Mouse (Mus musculus) heart, adult 2 months (tissue): Measurements from ENCODE around the gene Nek6. TPM values are rescaled to one million over a fixed set of nuclear protein-coding genes. Genes with fewer than 3 reads are reported as not detected.

Experiments
- DNase-seq, 2 experiments: peaks; one replicate each; pipeline ENCODE4 v3.0.0; 2021
- H3K27ac ChIP-seq: fragments of 200-600 bp; 2 replicates; pipeline ENCODE4 v1.8.1; 2022
- H3K27me3 ChIP-seq: fragments of 200-500 bp; 2 replicates; pipeline ENCODE4 v1.6.1; 2012; ENCODE audit warnings: mild to moderate bottlenecking, low read length, inconsistent platforms, mixed read lengths; ENCODE audit not compliant: control insufficient read depth, insufficient read depth
- H3K36me3 ChIP-seq: fragments of 200-500 bp; 2 replicates; pipeline ENCODE4 v1.6.1; 2012; ENCODE audit warnings: low read length, inconsistent platforms; ENCODE audit not compliant: control insufficient read depth, insufficient read depth
- H3K4me1 ChIP-seq: fragments of 200-500 bp; 2 replicates; pipeline ENCODE4 v1.6.1; 2011; ENCODE audit warnings: low read length; ENCODE audit not compliant: control insufficient read depth, insufficient read depth
- H3K4me3 ChIP-seq: fragments of 200-600 bp; 2 replicates; pipeline ENCODE4 v1.8.1; 2022
- H3K79me2 ChIP-seq: fragments of 200-500 bp; replicated peaks from 2 replicates; pipeline ENCODE4 v1.6.1; 2012; ENCODE audit warnings: mild to moderate bottlenecking, inconsistent platforms, low read length, moderate library complexity, mixed read lengths; ENCODE audit not compliant: control insufficient read depth, insufficient read depth
- H3K9ac ChIP-seq: fragments of 200-500 bp; 2 replicates; pipeline ENCODE4 v1.6.1; 2012; ENCODE audit warnings: low read depth, mild to moderate bottlenecking, control low read depth, inconsistent platforms, low read length, mixed read lengths
- CTCF ChIP-seq: fragments of 200-600 bp; IDR thresholded peaks from 2 replicates; pipeline ENCODE4 v1.8.1; 2022; ENCODE audit warnings: antibody characterized with exemption, mild to moderate bottlenecking, moderate library complexity
- EP300 ChIP-seq: fragments of 200-500 bp; IDR thresholded peaks from 2 replicates; pipeline ENCODE4 v1.6.1; 2011; ENCODE audit warnings: low read depth, low read length, control low read depth; ENCODE audit not compliant: insufficient read depth
- POLR2A ChIP-seq: fragments of 200-500 bp; IDR thresholded peaks from 2 replicates; pipeline ENCODE4 v1.6.1; 2011; ENCODE audit warnings: mild to moderate bottlenecking, low read depth, low read length, control low read depth; ENCODE audit not compliant: insufficient read depth
- WGBS: fragments of 180-500 bp; shearing (Covaris S2); methylation state at CpG from one replicate; pipeline ENCODE4 v1.1.7; 2018; 5-methylcytosine and 5-hydroxymethylcytosine counted together
- intact Hi-C: fragments of 180-260 bp; cut with DNase I; formaldehyde crosslinking; loops from one replicate; pipeline ENCODE4 v1.15.1; 2025
- polyA plus RNA-seq: library from polyadenylated mRNA; depleted of rRNA; stranded (reverse); fragments of >200 nt; gene quantifications from 2 replicates; pipeline ENCODE4 v1.2.3, GENCODE M21; 2012
- total RNA-seq, 2 experiments: library from RNA; stranded (reverse); gene quantifications; 2 replicates each; pipeline ENCODE4 v1.2.3; 2021

Gene Nek6
- total and polyA plus RNA-seq, 3 experiments: 2.9 to 5.8 (median 3.3) TPM

- H3K27ac ChIP-seq: peak overlapping the region; percentile 31; the same call in 1 of the 2 replicates
- no peak overlapping the region for H3K4me3 ChIP-seq
- 48% methylated on average over 11 of the region's 11 CpGs for WGBS
- peak; percentile 36 to 49 for DNase-seq
- H3K79me2 ChIP-seq: no peaks in the 10 kb centered on the region
- H3K4me1 ChIP-seq: peaks cover 7% of the 10 kb centered on the region
- H3K36me3 ChIP-seq: no peaks in the 10 kb centered on the region
- H3K27me3 ChIP-seq: no peaks in the 10 kb centered on the region
- intact Hi-C loops: no loop called here
- no peak overlapping the region for H3K9ac ChIP-seq
- no peak for TF ChIP-seq POLR2A
- TF ChIP-seq EP300: no peak
- TF ChIP-seq CTCF: no peak
These were observed 26.9 kb upstream of the Nek6 start for GRCm38 (mm10) chr2:38484556-38484955.

GRCm38 (mm10) chr2:38485409-38485808, 26.0 kb upstream of the Nek6 start:
- intact Hi-C loops: loop anchor here (5.0 kb wide), 1 partner anchor 62 kb away; no protein-coding TSS in a partner anchor
- H3K79me2 ChIP-seq: no peaks in the 10 kb centered on the region
- 78% methylated on average over 3 of the region's 3 CpGs for WGBS
- DNase-seq: no peak
- H3K27ac ChIP-seq: peak overlapping the region; percentile 62
- H3K4me1 ChIP-seq: peaks cover 7% of the 10 kb centered on the region
- no peak overlapping the region for H3K9ac ChIP-seq
- no peaks in the 10 kb centered on the region for H3K27me3 ChIP-seq
- no peaks in the 10 kb centered on the region for H3K36me3 ChIP-seq
- TF ChIP-seq CTCF (no peak), EP300 (no peak), POLR2A (no peak)
- no peak overlapping the region for H3K4me3 ChIP-seq

GRCm38 (mm10) chr2:38485957-38486931, 25.2 kb upstream of the Nek6 start:
- WGBS: 37% methylated on average over 6 of the region's 6 CpGs
- Histone ChIP-seq H3K9ac (no peak overlapping the region), H3K36me3 (no peaks in the 10 kb centered on the region), H3K4me3 (no peak overlapping the region), H3K4me1 (peaks cover 7% of the 10 kb centered on the region), H3K27ac (peak overlapping the region; percentile 62), H3K27me3 (no peaks in the 10 kb centered on the region), H3K79me2 (no peaks in the 10 kb centered on the region)
- TF ChIP-seq POLR2A: no peak
- peak; percentile 23 for TF ChIP-seq CTCF
- peak; percentile 74; the same call in 1 of the 2 replicates for TF ChIP-seq EP300
- intact Hi-C loops: loop anchor here (1.0 to 5.0 kb wide), 3 partner anchors 26 to 61 kb away; no protein-coding TSS in a partner anchor
- DNase-seq: peak; percentile 84 to 91

DNA sequence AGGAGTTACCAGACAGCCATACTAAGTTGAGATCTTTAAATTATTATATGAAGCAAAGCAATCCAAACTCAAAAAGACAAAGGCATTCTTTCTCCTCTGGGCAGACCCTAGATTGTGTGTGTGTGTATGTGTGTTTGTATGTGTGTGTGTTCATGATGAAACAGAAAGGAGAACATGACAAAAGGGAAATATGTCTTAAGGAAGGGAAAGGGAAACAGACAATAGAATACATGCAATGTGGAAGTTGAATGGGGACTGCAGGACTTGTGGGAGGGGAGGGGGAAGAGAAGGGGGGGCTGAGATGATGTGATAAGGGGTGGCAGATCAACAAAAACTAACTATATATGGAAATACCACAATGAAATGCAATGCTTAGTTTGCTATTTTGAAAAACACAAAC, 13.8 kb upstream of the Nek6 start:
- Histone ChIP-seq H3K9ac (no peak overlapping the region), H3K4me3 (no peak overlapping the region), H3K4me1 (no peaks in the 10 kb centered on the region), H3K79me2 (no peaks in the 10 kb centered on the region), H3K27ac (no peak overlapping the region), H3K27me3 (no peaks in the 10 kb centered on the region), H3K36me3 (no peaks in the 10 kb centered on the region)
- intact Hi-C loops: no loop called here
- no peak for DNase-seq
- TF ChIP-seq EP300 (no peak), POLR2A (no peak), CTCF (no peak)

- WGBS: 94% methylated on average over 1 of the region's 1 CpGs
These were observed 9.8 kb upstream of the Nek6 start for GRCm38 (mm10) chr2:38501606-38502005.

DNA sequence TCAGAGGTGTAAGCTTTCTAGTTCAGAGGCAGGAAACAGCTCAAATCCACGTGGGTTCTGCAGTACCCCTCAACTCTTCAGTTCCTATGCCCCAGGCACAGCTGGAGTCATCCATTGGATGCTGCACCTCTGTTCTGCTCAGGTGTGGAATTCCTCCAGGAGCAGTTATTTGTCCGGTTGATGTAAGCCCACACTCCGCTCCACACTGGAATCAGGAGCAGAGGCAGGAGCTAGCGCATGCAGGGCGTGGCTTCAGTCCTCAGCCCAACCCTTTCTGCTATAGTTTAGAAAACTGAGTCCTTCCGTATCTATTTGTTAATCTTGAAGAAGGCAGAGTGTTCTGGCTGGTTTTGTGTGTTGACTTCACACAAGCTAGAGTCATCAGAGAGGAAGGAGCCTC, 9.3 kb upstream of the Nek6 start:
- no peaks in the 10 kb centered on the region for H3K27me3 ChIP-seq
- no peaks in the 10 kb centered on the region for H3K36me3 ChIP-seq
- H3K4me3 ChIP-seq: no peak overlapping the region
- no peak for DNase-seq
- H3K4me1 ChIP-seq: no peaks in the 10 kb centered on the region
- 86% methylated on average over 6 of the region's 6 CpGs for WGBS
- no peak for TF ChIP-seq EP300
- no peak for TF ChIP-seq POLR2A
- no peaks in the 10 kb centered on the region for H3K79me2 ChIP-seq
- H3K27ac ChIP-seq: no peak overlapping the region
- no peak overlapping the region for H3K9ac ChIP-seq
- intact Hi-C loops: no loop called here

More at GRCm38 (mm10) chr2:38501606-38502005, 9.8 kb upstream of the Nek6 start:
- TF ChIP-seq EP300 (no peak), POLR2A (no peak), CTCF (no peak)
- Histone ChIP-seq H3K9ac (no peak overlapping the region), H3K27ac (no peak overlapping the region), H3K79me2 (no peaks in the 10 kb centered on the region), H3K27me3 (no peaks in the 10 kb centered on the region), H3K4me1 (no peaks in the 10 kb centered on the region), H3K4me3 (no peak overlapping the region), H3K36me3 (no peaks in the 10 kb centered on the region)
- no peak for DNase-seq
- intact Hi-C loops: no loop called here
